Mouse (Mus musculus) ovary, postnatal 14 days (tissue): Measurements from ENCODE around the gene Ncapg.
"Not testable (repeated sequence)": the region's sequence is repeated elsewhere in the genome, so short reads cannot be mapped to it uniquely, and the experiment has no call there.

Source experiments
- DNase-seq: peaks from one replicate; pipeline ENCODE4 v3.0.0; 2022; ENCODE audit warnings: low spot score

The Ncapg gene

DNA sequence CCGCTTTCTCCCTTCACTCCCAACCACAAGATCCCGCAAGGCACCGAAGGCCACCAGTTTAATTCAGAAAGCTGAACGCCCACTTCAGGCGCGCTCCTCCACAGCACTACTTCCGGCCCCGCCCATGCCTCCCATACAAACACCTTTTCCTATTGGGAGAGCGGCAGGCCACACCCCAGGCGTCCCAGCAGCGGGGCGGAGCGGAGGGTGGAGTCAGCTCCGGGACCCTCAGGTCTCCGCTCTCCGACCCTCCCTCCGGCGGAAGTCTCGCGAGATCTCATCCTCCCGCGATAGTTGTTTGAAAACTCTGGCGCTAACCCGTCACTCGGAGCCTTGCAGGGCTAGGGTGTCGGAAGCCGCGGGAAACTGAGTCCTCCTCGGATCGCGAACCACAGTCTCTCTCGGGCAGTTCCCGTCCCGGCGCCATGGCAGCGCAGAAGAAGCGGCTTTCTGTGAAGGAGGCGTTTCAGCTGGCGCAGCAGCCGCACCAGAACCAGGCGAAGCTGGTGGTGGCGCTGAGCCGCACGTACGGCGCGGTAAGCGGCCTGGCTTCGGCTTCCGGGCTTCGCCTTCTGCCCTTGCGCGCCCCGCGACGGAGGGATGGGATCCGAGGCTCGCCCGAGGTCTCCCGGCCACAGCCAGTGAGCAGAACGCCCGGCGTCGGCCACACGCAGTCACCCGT is at the start of gene Ncapg:
Ncapg (plus strand) TSS at position 322 of the 682 bp plus-strand sequence.
- peak; percentile 100 for DNase-seq

DNA sequence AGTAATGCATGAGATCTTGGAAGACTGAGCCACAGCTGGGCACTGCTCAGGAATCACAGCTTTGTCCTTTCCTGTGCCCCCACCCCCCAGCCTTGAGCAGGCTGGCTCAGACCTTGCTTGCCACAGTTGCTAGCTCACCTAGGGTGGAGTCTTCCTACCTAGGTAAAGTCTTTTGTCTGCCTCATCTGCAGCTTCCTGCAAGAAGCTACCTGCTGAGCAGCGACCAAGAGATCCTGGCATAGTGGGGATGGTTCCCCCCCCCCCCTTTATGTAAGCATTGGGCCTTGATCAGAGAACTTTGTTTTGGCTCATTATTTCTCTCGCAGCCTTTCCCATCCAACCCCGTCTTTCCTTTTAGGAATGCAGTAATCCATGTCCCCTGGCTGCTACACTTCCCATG is 48.2 kb upstream of the Ncapg start:
- DNase-seq: no peak

- no peak for DNase-seq
Measured at GRCm38 (mm10) chr5:45627771-45628170, 41.9 kb upstream of the Ncapg start.

DNA sequence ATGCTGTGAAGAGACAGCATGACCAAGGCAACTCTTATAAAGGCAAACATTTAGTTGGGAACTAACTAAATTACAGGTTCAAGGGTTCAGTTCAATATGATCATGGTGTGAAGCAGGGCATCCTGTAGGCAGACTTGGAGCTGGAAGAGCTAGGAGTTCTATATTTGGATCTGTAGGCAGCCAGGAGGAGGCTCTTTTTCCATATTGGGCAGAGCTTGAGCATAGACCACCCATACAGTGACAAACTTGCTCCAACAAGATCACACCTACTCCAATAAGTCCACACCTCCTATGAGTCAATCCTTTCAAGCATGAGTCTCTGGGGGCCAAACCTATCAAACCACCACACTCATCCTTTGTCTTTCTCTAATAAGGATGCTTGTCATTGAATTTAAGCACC is 40.2 kb upstream of the Ncapg start:
- DNase-seq: no peak

DNA sequence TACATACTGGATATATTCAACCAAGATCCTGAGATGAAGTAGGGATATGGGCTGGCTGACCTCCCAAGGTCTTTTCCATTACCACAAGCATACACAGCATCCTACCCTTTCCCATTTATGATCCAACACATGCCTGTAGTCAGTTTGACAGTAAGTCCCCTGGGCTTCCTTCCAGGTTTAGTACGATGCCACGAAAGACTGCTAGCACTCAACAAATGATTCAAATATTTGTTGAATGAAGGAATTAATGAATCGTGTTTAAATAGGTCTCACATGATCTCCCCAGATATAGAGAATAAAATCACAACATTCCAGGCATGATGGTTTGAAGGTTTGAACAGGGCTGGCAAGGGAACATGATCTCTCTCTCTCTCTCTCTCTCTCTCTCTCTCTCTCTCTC is 31.3 kb upstream of the Ncapg start:
- DNase-seq: no peak

DNA sequence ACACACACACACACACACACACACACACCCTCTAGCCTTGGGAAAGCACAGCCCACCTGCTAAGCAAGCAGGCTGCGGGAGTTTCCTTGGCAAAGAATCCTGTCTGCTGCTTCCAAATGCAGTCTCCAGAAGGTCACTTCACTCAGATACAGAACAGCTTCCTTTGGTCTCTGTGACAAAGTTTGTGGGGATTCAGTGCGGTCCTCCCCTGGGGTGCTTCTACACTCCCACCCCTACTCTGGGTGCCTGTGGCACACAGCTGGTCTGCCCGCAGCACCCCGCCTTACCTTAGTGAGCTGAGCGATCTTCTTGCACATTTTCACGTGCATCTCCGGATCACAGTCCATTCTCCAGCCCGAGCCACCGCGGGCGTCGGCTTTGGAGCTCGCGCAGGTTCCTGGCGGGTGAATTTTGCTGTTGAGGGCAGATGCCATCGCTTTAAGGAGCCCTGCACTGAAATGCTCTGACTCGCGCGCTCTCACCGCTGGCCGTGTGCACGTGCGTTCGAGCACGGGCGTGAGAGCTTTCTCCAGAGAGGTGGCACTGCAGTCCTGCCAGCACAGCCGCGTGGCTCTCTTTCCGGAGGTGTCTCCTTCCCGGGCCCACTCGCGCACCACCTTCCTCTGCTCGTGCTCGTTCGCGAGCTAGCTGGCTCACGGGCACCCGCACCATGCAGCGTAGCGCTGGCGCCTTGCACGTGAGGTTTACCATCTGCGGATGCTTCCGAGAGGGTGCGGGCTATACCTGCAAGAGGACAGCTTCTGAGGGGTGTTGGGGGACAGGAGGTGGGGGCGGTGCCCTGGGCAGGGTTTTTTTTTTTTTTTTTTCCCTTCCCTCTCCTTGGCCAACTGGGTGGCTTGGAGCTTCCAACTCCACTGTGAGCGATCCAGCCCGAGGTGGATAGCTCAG is 30.7 kb upstream of the Ncapg start, which contains the start of gene Fam184b:
Fam184b (minus strand) TSS at position 809 of the 909 bp plus-strand sequence.
- DNase-seq: peak; percentile 19

DNA sequence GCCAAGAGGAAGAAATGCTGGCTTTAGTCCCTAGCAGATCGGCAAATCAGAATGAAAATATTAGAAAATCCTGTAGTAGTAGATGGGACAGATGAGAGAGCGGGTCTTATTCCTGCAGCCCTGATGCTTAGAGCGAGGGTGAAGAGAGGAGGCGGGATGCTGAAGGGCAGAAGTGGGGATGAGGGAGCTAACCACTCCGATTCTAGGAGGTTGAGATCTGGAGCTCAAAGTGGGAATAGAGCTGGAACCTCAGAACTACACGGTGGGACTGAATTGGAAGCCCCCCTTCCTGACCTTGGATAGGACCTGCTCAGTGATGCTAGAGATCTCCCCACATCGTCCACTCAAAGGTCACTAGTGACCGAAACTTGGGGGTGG is 30.0 kb upstream of the Ncapg start:
- no peak for DNase-seq

DNA sequence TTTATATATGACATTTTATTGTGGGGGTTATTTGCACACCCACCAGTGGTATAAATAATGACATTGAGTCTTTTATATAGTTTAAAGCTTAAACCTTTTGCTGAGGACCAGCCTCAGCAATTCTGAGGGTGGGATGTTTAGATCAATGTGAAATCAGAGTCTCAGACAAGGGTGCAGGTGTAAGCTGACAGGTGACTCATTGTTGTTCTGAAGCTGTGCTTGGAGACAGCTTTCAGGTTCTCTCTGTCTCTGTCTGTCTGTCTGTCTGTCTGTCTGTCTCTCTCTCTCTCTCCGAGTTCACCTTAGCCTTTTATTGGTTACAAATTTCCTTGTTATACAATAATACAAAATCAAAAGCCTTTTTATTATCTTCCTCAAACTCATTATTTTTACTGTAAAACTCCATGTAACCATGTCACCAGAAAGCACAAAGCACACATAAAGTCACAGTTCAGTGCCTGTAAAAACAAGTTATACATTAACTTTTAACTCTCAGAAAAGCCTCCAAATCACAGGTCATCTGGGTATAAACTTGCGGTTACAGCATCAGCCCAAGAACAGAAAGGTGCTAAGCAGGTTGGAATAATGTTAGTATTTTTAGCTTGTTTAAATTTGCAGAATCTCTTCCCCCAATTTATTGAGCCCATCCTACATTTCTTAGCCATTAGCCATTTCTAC is 18.6 kb upstream of the Ncapg start:
- no peak for DNase-seq

DNA sequence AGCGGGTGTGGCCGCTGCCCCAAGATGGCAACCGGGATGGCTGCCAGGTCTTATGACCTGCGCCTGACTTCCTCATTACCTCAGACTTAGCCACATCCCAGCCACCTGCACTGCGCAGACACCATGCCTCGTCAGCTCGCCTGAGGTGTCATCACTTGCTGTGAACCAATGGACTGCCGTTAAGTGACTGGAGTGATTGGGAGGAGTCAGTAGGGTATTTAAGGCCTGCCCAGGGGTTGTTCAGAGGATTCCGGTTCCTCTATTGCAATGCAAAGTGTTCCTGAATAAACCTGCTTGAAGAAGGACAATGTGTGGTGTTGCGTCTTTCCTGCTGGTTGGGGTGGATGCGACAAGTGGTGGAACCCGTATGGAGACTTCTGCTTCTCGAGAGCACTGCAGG is 11.3 kb upstream of the Ncapg start:
- DNase-seq: not testable (repeated sequence)

DNA sequence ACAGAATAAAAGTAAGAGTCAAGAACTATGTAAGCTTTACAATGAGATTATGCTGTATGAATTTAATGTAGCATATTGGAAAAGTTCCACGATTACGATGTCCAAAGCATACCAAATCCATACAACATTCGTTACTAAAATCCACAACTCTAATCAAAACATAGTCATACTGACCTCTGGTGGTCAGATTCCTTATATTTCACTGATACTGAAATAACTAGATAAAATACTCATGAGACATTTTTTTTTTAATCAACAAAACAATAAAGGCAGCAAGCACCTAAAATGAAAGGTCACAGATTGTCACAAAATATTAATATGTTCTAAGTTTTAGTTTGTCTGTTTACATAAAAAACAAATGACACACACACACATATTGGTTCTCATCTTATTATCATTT is 1.4 kb upstream of the Ncapg start:
- no peak for DNase-seq

DNA sequence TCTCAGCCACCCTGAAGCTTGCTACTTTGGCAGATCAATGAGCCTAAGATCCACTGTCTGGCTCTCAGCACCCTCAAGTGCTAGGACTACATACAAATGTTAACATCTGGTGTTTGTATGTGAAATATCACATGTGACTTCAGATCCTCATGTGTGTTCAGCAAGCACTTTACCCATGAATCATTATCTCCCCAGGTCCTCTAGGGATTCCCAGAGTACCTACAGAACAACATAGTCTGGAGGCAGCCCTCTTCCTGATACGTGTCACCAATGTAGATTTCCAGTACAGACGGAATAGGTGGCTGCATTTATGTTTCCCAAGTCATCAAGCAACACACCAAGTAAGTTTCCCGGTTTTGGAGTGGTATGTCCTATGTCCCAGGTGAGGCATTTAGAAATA is 888 bp upstream of the Ncapg start:
- DNase-seq: no peak

- DNase-seq: no peak
Measured at GRCm38 (mm10) chr5:45669234-45669597, 503 bp upstream of the Ncapg start.

DNA sequence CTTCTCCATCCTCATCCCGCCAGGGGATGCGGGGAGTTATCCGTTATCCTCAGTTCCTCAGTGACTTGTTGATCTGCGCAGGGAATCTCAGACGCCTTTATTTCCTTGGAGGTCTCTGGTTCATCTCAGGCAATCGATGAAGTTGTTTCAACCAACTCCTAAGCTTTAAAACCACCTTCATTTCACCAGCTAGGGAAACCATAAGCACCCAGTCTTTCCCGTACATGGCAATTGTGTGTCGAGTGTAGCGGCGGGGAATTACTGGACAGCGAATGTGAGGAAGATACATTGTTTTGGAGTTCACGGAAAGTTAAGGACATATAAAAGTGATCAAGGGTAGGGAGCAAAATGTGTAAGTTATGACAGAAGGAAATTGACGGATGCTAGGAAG is 556 bp downstream of the Ncapg start:
- no peak for DNase-seq

- no peak for DNase-seq
Measured at GRCm38 (mm10) chr5:45670894-45671494, 1.3 kb downstream of the Ncapg start.

DNA sequence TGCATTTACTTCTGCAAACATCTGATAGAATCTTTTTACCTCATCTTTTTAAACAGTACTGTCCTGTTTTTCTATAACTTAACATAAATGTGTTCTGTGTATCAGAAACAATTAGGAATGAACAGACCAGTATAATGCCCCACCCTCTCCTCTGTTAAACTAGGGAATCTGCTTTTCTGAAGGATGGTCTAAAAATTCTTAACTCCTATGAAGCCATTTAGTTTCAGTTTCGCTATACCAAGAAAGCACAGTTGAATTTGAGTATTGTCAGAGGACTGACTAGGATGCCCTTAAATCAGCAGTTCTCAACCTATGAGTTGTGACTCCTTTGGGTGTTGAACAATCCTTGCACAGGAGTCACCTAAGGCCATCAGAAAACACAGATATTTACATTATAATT is 5.3 kb downstream of the Ncapg start:
- DNase-seq: no peak

DNA sequence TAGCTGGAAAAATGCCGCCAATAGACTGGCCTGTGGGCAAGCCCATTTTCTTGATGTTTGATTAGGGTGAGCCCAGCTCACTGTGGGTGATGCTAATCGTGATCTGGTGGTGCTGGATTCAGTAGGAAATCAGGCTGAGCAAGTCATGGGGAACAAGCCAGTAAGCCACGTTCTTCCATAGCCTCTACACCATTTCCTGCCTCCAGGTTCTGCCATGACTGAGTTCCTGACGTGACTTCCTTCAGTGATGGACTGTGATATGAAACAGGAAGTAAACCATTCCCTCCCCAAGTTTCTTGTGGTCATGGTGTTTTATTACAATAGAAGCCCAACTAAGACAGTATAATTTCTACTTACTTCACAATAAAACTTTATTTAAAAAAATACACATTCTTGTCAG is 7.9 kb downstream of the Ncapg start:
- DNase-seq: no peak

- no peak for DNase-seq
Measured at GRCm38 (mm10) chr5:45679955-45680354, 10.2 kb downstream of the Ncapg start.

- DNase-seq: no peak
Measured at GRCm38 (mm10) chr5:45683388-45683787, 13.7 kb downstream of the Ncapg start.

- no peak for DNase-seq
Measured at GRCm38 (mm10) chr5:45685243-45685642, 15.5 kb downstream of the Ncapg start.

DNA sequence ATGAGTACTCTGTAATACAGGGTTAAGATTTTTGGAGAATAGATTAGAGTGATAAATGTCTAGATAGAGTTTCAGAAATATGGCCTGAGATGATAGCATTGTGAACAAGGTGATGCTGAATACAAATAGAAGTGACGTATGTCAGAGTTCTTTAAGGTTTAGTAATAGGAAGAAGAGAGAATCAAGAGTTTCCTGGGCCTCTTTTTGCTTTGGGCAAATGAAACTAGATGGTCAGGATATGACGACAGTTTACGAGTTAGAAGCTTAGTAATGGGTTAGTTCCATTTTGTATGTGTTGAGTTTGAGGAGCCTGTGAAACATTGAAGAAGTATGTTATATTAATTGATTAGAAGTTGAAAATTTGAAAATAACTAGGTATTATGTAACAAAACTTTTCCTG is 16.5 kb downstream of the Ncapg start:
- DNase-seq: no peak

- no peak for DNase-seq
Measured at GRCm38 (mm10) chr5:45689152-45689551, 19.4 kb downstream of the Ncapg start.

GRCm38 (mm10) chr5:45690802-45691201 is 21.1 kb downstream of the Ncapg start:
- DNase-seq: no peak

DNA sequence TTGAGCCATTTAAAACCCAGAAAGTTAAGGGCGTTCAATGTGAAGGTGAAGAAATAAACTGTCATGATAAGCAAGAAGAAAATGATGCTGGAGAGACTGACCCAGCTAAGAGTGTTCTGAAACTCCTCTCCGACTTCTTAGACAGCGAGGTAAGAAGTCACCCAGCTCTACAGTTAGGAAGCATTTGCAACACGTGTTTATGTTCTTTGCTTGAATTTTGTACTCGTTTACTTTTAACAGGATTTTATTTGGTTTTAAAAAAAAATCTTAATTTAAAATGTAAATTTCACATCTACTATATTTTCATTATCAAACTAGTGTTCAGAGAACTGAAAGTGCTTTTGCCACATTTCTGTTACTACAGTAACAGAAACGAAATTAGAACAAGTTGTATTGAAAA is 22.0 kb downstream of the Ncapg start:
- DNase-seq: no peak
